Mouse (Mus musculus): ENCODE data around the gene Fam163a. TPM values are rescaled to one million over a fixed set of nuclear protein-coding genes. Genes with fewer than 3 reads are reported as not detected.
A peak's percentile ranks its signal among the peaks of the same experiment; 100 is the strongest.

Fam163a gene
- polyA plus RNA-seq, 1 experiment from 2014 or later, result 5.7 TPM

DNA sequence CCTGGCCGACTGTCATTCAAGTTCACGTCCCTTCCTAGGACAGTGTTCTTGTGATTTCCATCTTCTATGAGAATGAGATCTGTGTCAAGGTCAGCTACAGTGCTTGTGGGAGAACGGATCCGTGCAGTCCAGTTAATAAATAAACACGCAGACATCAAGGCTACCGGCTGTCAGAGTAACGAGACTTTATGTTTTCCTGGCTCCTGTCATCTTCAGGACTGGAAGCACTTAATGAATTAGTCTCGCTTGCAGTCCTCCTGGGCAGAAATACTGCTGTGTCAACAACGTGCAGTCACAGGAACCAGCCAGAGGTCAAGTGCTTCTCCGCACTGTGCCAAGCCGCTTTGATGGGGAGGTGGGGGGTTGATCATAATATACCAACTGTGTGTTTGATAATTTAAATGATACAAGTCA, 20.7 kb downstream of the Fam163a start:
- no peaks in the 10 kb centered on the region for H3K36me3 ChIP-seq (ENCODE audit: control insufficient read depth, insufficient read depth, low read length)
- WGBS, result 6% methylated on average over 11 of the region's 11 CpGs
- peak overlapping the region; percentile 12; the same call in 1 of the 2 replicates for H3K4me2 ChIP-seq (ENCODE audit: low read length)
- no peak overlapping the region for H3K4me3 ChIP-seq (ENCODE audit: low read depth, low read length)
- 0 out of 2 replicates have a peak, but pooled peaks have one; percentile 22 for ATAC-seq
- no peaks in the 10 kb centered on the region for H3K9me3 ChIP-seq (replicated peaks; ENCODE audit: control insufficient read depth, low read length, poor library complexity, severe bottlenecking)
- peaks cover 32% of the 10 kb centered on the region for H3K4me1 ChIP-seq (ENCODE audit: control insufficient read depth, insufficient read depth, low read length)
- H3K27ac ChIP-seq (ENCODE audit: low read length), result 0 out of 2 replicates have a peak overlapping the region, but pooled peaks have one; percentile 60
- H3K9ac ChIP-seq (ENCODE audit: low read depth, low read length), result no peak overlapping the region
- H3K27me3 ChIP-seq (ENCODE audit: control insufficient read depth, insufficient read depth, low read depth, low read length), result no peaks in the 10 kb centered on the region

DNA sequence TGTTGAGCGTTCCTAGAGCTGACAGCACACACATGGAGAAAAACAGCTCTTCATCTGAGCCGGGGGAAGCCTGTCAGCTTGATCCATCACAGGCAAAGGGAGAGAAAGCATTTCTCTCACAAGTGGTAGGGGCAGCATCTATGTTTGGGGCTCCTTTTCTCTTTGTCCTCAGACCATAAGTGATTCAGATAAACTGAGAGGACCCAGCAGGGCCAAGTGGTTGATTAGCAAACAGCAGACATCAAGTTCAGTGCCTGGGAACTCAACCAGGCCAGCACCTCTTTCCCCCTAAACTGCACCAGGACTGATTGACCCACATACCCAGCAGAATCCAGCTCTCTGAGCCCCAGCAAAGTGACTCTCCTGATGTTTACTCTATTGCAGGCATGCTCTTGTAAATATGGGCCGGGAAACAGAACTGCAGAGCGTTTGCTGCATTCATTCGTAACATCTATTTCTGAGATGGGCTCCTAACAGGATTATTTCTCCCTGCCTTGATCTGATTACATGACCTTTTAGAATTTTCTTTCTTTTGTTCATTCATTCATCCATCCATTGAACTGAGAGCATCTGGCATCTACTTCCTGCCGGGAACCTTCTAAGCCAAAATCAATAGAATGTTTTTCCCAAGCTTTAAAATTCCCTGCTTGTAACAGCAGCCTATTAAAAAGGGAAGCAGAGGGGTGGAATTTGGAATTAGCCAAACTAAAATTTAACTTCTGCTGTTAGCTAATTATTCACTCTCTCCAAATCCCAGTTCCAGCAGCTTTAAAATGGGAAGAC, 21.5 kb downstream of the Fam163a start:
- Histone ChIP-seq H3K36me3 (ENCODE audit: control insufficient read depth, insufficient read depth, low read length) (no peaks in the 10 kb centered on the region), H3K4me3 (ENCODE audit: low read depth, low read length) (no peak overlapping the region), H3K4me1 (ENCODE audit: control insufficient read depth, insufficient read depth, low read length) (peaks cover 32% of the 10 kb centered on the region), H3K9ac (ENCODE audit: low read depth, low read length) (no peak overlapping the region; the same call in 1 of the 2 replicates), H3K9me3 (replicated peaks; ENCODE audit: control insufficient read depth, low read length, poor library complexity, severe bottlenecking) (no peaks in the 10 kb centered on the region), H3K27me3 (ENCODE audit: control insufficient read depth, insufficient read depth, low read depth, low read length) (no peaks in the 10 kb centered on the region), H3K4me2 (ENCODE audit: low read length) (no peak overlapping the region), H3K27ac (ENCODE audit: low read length) (peak overlapping the region; percentile 60)
- ATAC-seq, result no peak
- WGBS, result 13% methylated on average over 6 of the region's 6 CpGs

DNA sequence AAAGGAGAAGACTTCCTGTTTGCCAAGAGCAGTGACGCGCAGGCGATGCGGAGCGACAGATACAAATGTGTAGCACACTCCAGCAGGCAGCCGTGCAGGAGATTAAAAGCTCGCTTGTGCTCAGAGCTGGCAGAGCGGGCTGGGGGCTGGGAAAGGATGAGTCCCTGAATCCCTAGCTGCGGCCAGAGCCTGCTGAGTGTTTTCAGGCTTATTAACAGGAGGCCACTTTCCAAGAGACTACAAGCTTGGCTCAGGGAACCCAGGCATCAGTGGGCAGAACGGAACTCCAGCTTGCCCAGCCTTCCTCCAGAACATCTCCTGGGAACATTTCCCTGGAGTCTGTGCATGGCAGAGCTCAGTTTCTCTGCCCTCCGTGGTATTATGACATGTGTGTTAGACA, 25.0 kb downstream of the Fam163a start:
- peaks cover 32% of the 10 kb centered on the region for H3K4me1 ChIP-seq (ENCODE audit: control insufficient read depth, insufficient read depth, low read length)
- H3K27ac ChIP-seq (ENCODE audit: low read length), result peak overlapping the region; percentile 48
- no peaks in the 10 kb centered on the region for H3K27me3 ChIP-seq (ENCODE audit: control insufficient read depth, insufficient read depth, low read depth, low read length)
- no peaks in the 10 kb centered on the region for H3K36me3 ChIP-seq (ENCODE audit: control insufficient read depth, insufficient read depth, low read length)
- 8% methylated on average over 11 of the region's 11 CpGs for WGBS
- peak overlapping the region; percentile 31; the same call in 1 of the 2 replicates for H3K4me2 ChIP-seq (ENCODE audit: low read length)
- H3K4me3 ChIP-seq (ENCODE audit: low read depth, low read length), result no peak overlapping the region
- H3K9ac ChIP-seq (ENCODE audit: low read depth, low read length), result peak overlapping the region; percentile 31; the same call in 1 of the 2 replicates
- no peaks in the 10 kb centered on the region for H3K9me3 ChIP-seq (replicated peaks; ENCODE audit: control insufficient read depth, low read length, poor library complexity, severe bottlenecking)
- ATAC-seq, result peak; percentile 80

DNA sequence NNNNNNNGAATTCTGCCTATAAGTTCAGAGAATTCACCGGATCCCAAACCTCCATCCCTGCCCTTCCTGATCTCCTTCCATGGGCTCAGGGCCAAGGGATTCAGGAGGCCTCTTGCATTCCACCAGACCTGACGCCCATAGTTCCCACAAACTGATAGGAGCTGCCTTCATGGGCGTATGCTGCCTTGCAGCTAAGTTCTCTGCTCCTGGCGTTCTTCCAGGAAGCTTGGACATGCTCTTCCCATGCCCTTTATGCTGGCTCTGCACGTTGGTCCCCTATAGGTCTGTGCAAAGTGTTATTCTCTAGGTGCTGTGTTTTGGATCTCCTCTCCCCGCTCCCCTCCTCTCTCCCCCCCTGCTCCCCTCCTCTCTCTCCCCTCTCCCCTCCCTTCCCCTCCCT, 36.1 kb downstream of the Fam163a start:
- no peaks in the 10 kb centered on the region for H3K4me1 ChIP-seq (ENCODE audit: control insufficient read depth, insufficient read depth, low read length)

DNA sequence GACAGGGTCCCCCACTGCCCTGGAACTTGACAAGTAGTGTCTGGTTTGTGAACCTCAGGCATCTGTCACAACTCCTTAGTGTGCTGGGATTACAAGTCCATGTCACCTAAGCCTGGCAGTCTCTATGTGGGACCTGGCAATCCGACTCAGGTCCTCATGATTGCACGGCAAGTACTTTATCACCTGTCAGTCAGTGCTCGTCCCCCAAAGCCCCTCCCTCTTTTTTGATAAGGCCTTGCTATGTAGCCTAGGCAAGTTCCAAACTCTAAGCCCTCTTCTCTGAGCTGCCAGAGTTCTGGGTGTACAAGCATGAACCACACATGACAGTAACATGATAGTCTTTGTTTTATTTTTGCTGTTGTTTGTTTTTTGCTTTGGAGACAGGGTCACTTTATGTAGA, 88.1 kb downstream of the Fam163a start:
- 82% methylated on average over 3 of the region's 3 CpGs for WGBS
- Histone ChIP-seq H3K4me3 (ENCODE audit: low read depth, low read length) (no peak overlapping the region), H3K27ac (ENCODE audit: low read length) (no peak overlapping the region), H3K4me2 (ENCODE audit: low read length) (no peak overlapping the region), H3K27me3 (ENCODE audit: control insufficient read depth, insufficient read depth, low read depth, low read length) (no peaks in the 10 kb centered on the region), H3K36me3 (ENCODE audit: control insufficient read depth, insufficient read depth, low read length) (no peaks in the 10 kb centered on the region), H3K9ac (ENCODE audit: low read depth, low read length) (no peak overlapping the region), H3K9me3 (replicated peaks; ENCODE audit: control insufficient read depth, low read length, poor library complexity, severe bottlenecking) (no peaks in the 10 kb centered on the region), H3K4me1 (ENCODE audit: control insufficient read depth, insufficient read depth, low read length) (no peaks in the 10 kb centered on the region; the same call in 1 of the 2 replicates)
- no peak for ATAC-seq

More for the DNA sequence above, 36.1 kb downstream of the Fam163a start:
- Histone ChIP-seq H3K27ac (ENCODE audit: low read length) (no peak overlapping the region), H3K36me3 (ENCODE audit: control insufficient read depth, insufficient read depth, low read length) (no peaks in the 10 kb centered on the region), H3K4me3 (ENCODE audit: low read depth, low read length) (no peak overlapping the region), H3K9me3 (replicated peaks; ENCODE audit: control insufficient read depth, low read length, poor library complexity, severe bottlenecking) (no peaks in the 10 kb centered on the region), H3K4me2 (ENCODE audit: low read length) (no peak overlapping the region), H3K27me3 (ENCODE audit: control insufficient read depth, insufficient read depth, low read depth, low read length) (no peaks in the 10 kb centered on the region), H3K9ac (ENCODE audit: low read depth, low read length) (no peak overlapping the region)
- ATAC-seq, result no peak
- WGBS, result 51% methylated on average over 6 of the region's 6 CpGs

DNA sequence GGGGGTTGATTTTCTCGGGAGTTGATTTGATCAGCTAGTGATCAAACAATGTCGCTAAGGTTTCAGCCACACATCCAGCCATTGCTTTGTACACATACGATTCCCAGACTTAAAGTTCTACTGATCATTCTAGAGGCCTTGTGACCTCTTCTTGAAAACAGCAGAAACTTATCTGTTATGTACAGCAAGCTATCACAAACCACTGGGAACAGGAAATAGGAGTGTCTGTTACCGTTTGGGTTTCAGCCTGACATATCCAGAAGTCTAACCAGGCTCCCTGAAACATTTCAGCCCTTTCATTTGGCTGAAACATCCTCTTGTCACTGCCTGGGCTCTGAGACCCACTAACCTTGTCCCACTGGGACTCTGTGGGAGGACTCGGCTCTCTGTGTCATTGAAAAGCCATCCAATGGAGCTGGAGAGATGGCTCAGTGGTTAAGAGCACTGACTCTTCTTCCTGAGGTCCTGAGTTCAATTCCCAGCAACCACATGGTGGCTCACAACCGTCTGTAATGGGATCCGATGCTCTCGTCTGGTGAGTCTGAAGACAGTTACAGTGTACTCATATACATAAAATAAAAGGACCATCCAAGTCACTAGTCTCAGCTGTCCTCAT, 90.8 kb downstream of the Fam163a start:
- Histone ChIP-seq H3K27me3 (ENCODE audit: control insufficient read depth, insufficient read depth, low read depth, low read length) (no peaks in the 10 kb centered on the region), H3K4me3 (ENCODE audit: low read depth, low read length) (no peak overlapping the region), H3K9ac (ENCODE audit: low read depth, low read length) (no peak overlapping the region), H3K4me1 (ENCODE audit: control insufficient read depth, insufficient read depth, low read length) (no peaks in the 10 kb centered on the region; the same call in 1 of the 2 replicates), H3K36me3 (ENCODE audit: control insufficient read depth, insufficient read depth, low read length) (no peaks in the 10 kb centered on the region), H3K27ac (ENCODE audit: low read length) (no peak overlapping the region), H3K4me2 (ENCODE audit: low read length) (no peak overlapping the region), H3K9me3 (replicated peaks; ENCODE audit: control insufficient read depth, low read length, poor library complexity, severe bottlenecking) (no peaks in the 10 kb centered on the region)
- ATAC-seq, result no peak
- 86% methylated on average over 8 of the region's 8 CpGs for WGBS

DNA sequence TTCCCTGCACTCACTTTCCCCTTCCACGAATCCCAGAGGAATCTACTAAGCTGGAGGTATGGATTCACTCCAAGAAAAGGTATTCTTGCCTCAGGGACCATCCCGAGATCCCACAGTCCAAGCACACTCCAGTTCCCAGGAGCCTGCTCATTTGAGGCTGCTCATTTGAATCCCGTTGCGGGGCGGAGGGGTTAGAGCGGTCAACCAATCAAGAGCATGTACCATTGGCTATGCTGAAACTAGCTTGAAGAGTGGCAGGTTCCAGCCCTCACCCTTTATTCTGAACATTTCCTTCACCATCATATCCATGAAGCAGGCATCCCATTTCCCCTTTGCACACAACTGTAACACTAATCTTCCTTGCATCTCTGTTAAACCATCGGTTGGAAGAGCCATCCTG, 92.7 kb downstream of the Fam163a start:
- WGBS, result 52% methylated on average over 7 of the region's 7 CpGs
- Histone ChIP-seq H3K27ac (ENCODE audit: low read length) (no peak overlapping the region), H3K4me3 (ENCODE audit: low read depth, low read length) (no peak overlapping the region), H3K9me3 (replicated peaks; ENCODE audit: control insufficient read depth, low read length, poor library complexity, severe bottlenecking) (no peaks in the 10 kb centered on the region), H3K36me3 (ENCODE audit: control insufficient read depth, insufficient read depth, low read length) (no peaks in the 10 kb centered on the region), H3K27me3 (ENCODE audit: control insufficient read depth, insufficient read depth, low read depth, low read length) (no peaks in the 10 kb centered on the region), H3K9ac (ENCODE audit: low read depth, low read length) (no peak overlapping the region), H3K4me1 (ENCODE audit: control insufficient read depth, insufficient read depth, low read length) (peaks cover 2% of the 10 kb centered on the region; the same call in 1 of the 2 replicates), H3K4me2 (ENCODE audit: low read length) (no peak overlapping the region)
- no peak for ATAC-seq

DNA sequence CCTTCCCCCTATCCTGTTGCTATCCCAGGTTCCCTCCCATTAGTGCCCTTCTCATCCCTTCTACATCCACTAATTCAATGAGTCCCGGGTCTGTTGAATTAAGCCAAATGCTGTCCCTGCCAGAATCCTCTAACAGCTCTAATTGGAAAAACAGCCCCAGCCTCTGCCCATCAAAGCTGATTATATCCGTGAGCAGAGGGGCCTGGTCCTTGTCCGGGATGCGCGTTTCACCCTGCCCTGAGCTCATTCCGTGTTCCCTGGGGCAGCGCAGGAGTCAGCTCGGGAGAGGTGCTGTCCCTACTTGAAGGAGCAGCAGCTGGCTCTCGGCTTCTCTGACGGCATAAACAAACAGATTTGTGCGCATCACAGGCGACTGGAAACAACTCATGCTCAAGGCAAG, 93.1 kb downstream of the Fam163a start:
- H3K4me2 ChIP-seq (ENCODE audit: low read length), result peak overlapping the region; percentile 24
- ATAC-seq, result no peak
- 24% methylated on average over 12 of the region's 12 CpGs for WGBS

DNA sequence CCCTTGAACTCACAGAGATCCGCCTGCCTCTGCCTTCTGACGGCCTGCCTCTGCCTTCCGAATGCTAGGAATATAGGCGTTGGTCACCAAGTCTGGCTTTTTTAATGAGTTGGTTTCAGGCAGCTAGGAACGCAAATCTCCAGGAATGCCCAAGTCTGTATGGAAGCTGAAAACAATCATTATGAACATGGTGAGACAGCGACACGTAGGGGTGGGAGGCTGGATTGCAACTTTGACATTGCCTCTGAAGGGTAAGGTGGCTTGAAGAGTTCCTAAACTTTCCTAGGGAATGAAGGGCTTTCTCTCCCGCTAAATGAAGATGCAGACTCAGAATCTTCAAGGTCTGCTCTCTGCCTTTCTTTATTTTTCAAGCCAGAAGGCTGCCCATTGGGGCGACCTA, 93.7 kb downstream of the Fam163a start:
- Histone ChIP-seq H3K4me3 (ENCODE audit: low read depth, low read length) (no peak overlapping the region), H3K9me3 (replicated peaks; ENCODE audit: control insufficient read depth, low read length, poor library complexity, severe bottlenecking) (no peaks in the 10 kb centered on the region), H3K4me1 (ENCODE audit: control insufficient read depth, insufficient read depth, low read length) (peaks cover 2% of the 10 kb centered on the region; the same call in 1 of the 2 replicates), H3K9ac (ENCODE audit: low read depth, low read length) (no peak overlapping the region), H3K36me3 (ENCODE audit: control insufficient read depth, insufficient read depth, low read length) (no peaks in the 10 kb centered on the region), H3K4me2 (ENCODE audit: low read length) (no peak overlapping the region), H3K27me3 (ENCODE audit: control insufficient read depth, insufficient read depth, low read depth, low read length) (no peaks in the 10 kb centered on the region), H3K27ac (ENCODE audit: low read length) (no peak overlapping the region)
- 77% methylated on average over 9 of the region's 9 CpGs for WGBS
- ATAC-seq, result no peak

More for the DNA sequence above, 93.1 kb downstream of the Fam163a start:
- Histone ChIP-seq H3K9me3 (replicated peaks; ENCODE audit: control insufficient read depth, low read length, poor library complexity, severe bottlenecking) (no peaks in the 10 kb centered on the region), H3K36me3 (ENCODE audit: control insufficient read depth, insufficient read depth, low read length) (no peaks in the 10 kb centered on the region), H3K4me1 (ENCODE audit: control insufficient read depth, insufficient read depth, low read length) (peaks cover 2% of the 10 kb centered on the region; the same call in 1 of the 2 replicates), H3K4me3 (ENCODE audit: low read depth, low read length) (no peak overlapping the region), H3K27me3 (ENCODE audit: control insufficient read depth, insufficient read depth, low read depth, low read length) (no peaks in the 10 kb centered on the region), H3K27ac (ENCODE audit: low read length) (no peak overlapping the region), H3K9ac (ENCODE audit: low read depth, low read length) (peak overlapping the region; percentile 2; the same call in 1 of the 2 replicates)

Data from midbrain, embryonic 16.5 days (tissue).